Mouse (Mus musculus): Measurements from ENCODE around the gene Spryd7. TPM values are rescaled to one million over a fixed set of nuclear protein-coding genes. Genes with fewer than 3 reads are reported as not detected.
"Not testable (repeated sequence)": the region's sequence is repeated elsewhere in the genome, so short reads cannot be mapped to it uniquely, and the experiment has no call there.

The Spryd7 gene
- polyA plus RNA-seq, 1 experiment from 2014 or later = 61.8 TPM

GRCm38 (mm10) chr14:61589288-61590065 lies 32.8 kb upstream of the Spryd7 start:
- no peak overlapping the region for H3K4me3 ChIP-seq (ENCODE audit: low read length)
- no peak overlapping the region for H3K4me2 ChIP-seq (ENCODE audit: low read length)
- H3K4me1 ChIP-seq (ENCODE audit: control insufficient read depth, insufficient read depth, low read depth, low read length) = no peaks in the 10 kb centered on the region
- no peaks in the 10 kb centered on the region for H3K36me3 ChIP-seq (ENCODE audit: control insufficient read depth, insufficient read depth, low read length)
- no peak overlapping the region for H3K27ac ChIP-seq (ENCODE audit: low read depth, low read length)
- H3K27me3 ChIP-seq (replicated peaks; ENCODE audit: control insufficient read depth, insufficient read depth, low read length) = no peaks in the 10 kb centered on the region
- no peaks in the 10 kb centered on the region for H3K9me3 ChIP-seq (ENCODE audit: control insufficient read depth, low read length)
- WGBS = 86% methylated on average over 4 of the region's 4 CpGs
- no peak overlapping the region for H3K9ac ChIP-seq (ENCODE audit: low read depth, low read length)
- no peak for ATAC-seq

GRCm38 (mm10) chr14:61575941-61576340 lies 19.3 kb upstream of the Spryd7 start:
- Histone ChIP-seq H3K9ac (ENCODE audit: low read depth, low read length) (no peak overlapping the region), H3K4me2 (ENCODE audit: low read length) (no peak overlapping the region), H3K9me3 (ENCODE audit: control insufficient read depth, low read length) (no peaks in the 10 kb centered on the region), H3K27ac (ENCODE audit: low read depth, low read length) (no peak overlapping the region), H3K4me1 (ENCODE audit: control insufficient read depth, insufficient read depth, low read depth, low read length) (no peaks in the 10 kb centered on the region), H3K36me3 (ENCODE audit: control insufficient read depth, insufficient read depth, low read length) (no peaks in the 10 kb centered on the region), H3K27me3 (replicated peaks; ENCODE audit: control insufficient read depth, insufficient read depth, low read length) (no peaks in the 10 kb centered on the region), H3K4me3 (ENCODE audit: low read length) (no peak overlapping the region)
- no peak for ATAC-seq
- 90% methylated on average over 8 of the region's 8 CpGs for WGBS

GRCm38 (mm10) chr14:61575066-61575465 lies 18.4 kb upstream of the Spryd7 start:
- no peak overlapping the region for H3K27ac ChIP-seq (ENCODE audit: low read depth, low read length)
- no peak for ATAC-seq
- H3K4me2 ChIP-seq (ENCODE audit: low read length) = no peak overlapping the region
- H3K4me1 ChIP-seq (ENCODE audit: control insufficient read depth, insufficient read depth, low read depth, low read length) = no peaks in the 10 kb centered on the region
- no peaks in the 10 kb centered on the region for H3K36me3 ChIP-seq (ENCODE audit: control insufficient read depth, insufficient read depth, low read length)
- H3K27me3 ChIP-seq (replicated peaks; ENCODE audit: control insufficient read depth, insufficient read depth, low read length) = no peaks in the 10 kb centered on the region
- 89% methylated on average over 10 of the region's 10 CpGs for WGBS
- H3K4me3 ChIP-seq (ENCODE audit: low read length) = no peak overlapping the region
- no peaks in the 10 kb centered on the region for H3K9me3 ChIP-seq (ENCODE audit: control insufficient read depth, low read length)
- H3K9ac ChIP-seq (ENCODE audit: low read depth, low read length) = no peak overlapping the region

- no peak for ATAC-seq
- WGBS = 69% methylated on average over 2 of the region's 2 CpGs
- no peaks in the 10 kb centered on the region for H3K36me3 ChIP-seq (ENCODE audit: control insufficient read depth, insufficient read depth, low read length)
- H3K27me3 ChIP-seq (replicated peaks; ENCODE audit: control insufficient read depth, insufficient read depth, low read length) = no peaks in the 10 kb centered on the region
- no peak overlapping the region for H3K9ac ChIP-seq (ENCODE audit: low read depth, low read length)
- no peak overlapping the region for H3K27ac ChIP-seq (ENCODE audit: low read depth, low read length)
- H3K9me3 ChIP-seq (ENCODE audit: control insufficient read depth, low read length) = no peaks in the 10 kb centered on the region
- no peak overlapping the region for H3K4me2 ChIP-seq (ENCODE audit: low read length)
- no peaks in the 10 kb centered on the region for H3K4me1 ChIP-seq (ENCODE audit: control insufficient read depth, insufficient read depth, low read depth, low read length)
- H3K4me3 ChIP-seq (ENCODE audit: low read length) = no peak overlapping the region
Observed at GRCm38 (mm10) chr14:61572131-61572530, 15.4 kb upstream of the Spryd7 start.

GRCm38 (mm10) chr14:61571366-61571765 lies 14.7 kb upstream of the Spryd7 start:
- Histone ChIP-seq H3K9me3 (ENCODE audit: control insufficient read depth, low read length) (no peaks in the 10 kb centered on the region), H3K4me2 (ENCODE audit: low read length) (no peak overlapping the region), H3K9ac (ENCODE audit: low read depth, low read length) (no peak overlapping the region), H3K36me3 (ENCODE audit: control insufficient read depth, insufficient read depth, low read length) (no peaks in the 10 kb centered on the region), H3K4me3 (ENCODE audit: low read length) (no peak overlapping the region), H3K27ac (ENCODE audit: low read depth, low read length) (no peak overlapping the region), H3K4me1 (ENCODE audit: control insufficient read depth, insufficient read depth, low read depth, low read length) (no peaks in the 10 kb centered on the region), H3K27me3 (replicated peaks; ENCODE audit: control insufficient read depth, insufficient read depth, low read length) (no peaks in the 10 kb centered on the region)
- no peak for ATAC-seq
- WGBS = 11% methylated on average over 4 of the region's 4 CpGs

- Histone ChIP-seq H3K36me3 (ENCODE audit: control insufficient read depth, insufficient read depth, low read length) (no peaks in the 10 kb centered on the region), H3K9ac (ENCODE audit: low read depth, low read length) (no peak overlapping the region), H3K4me2 (ENCODE audit: low read length) (no peak overlapping the region), H3K9me3 (ENCODE audit: control insufficient read depth, low read length) (no peaks in the 10 kb centered on the region), H3K4me3 (ENCODE audit: low read length) (no peak overlapping the region), H3K27me3 (replicated peaks; ENCODE audit: control insufficient read depth, insufficient read depth, low read length) (no peaks in the 10 kb centered on the region), H3K27ac (ENCODE audit: low read depth, low read length) (no peak overlapping the region), H3K4me1 (ENCODE audit: control insufficient read depth, insufficient read depth, low read depth, low read length) (no peaks in the 10 kb centered on the region)
- no peak for ATAC-seq
- 73% methylated on average over 2 of the region's 2 CpGs for WGBS
Observed at GRCm38 (mm10) chr14:61569344-61569743, 12.7 kb upstream of the Spryd7 start.

GRCm38 (mm10) chr14:61566211-61566610 lies 9.5 kb upstream of the Spryd7 start:
- not testable (repeated sequence) for ATAC-seq; H3K27ac ChIP-seq (ENCODE audit: low read depth, low read length)
- 96% methylated on average over 4 of the region's 4 CpGs for WGBS

GRCm38 (mm10) chr14:61559856-61560255 lies 3.2 kb upstream of the Spryd7 start:
- Histone ChIP-seq H3K4me1 (ENCODE audit: control insufficient read depth, insufficient read depth, low read depth, low read length) (no peaks in the 10 kb centered on the region), H3K27ac (ENCODE audit: low read depth, low read length) (no peak overlapping the region), H3K27me3 (replicated peaks; ENCODE audit: control insufficient read depth, insufficient read depth, low read length) (no peaks in the 10 kb centered on the region), H3K4me2 (ENCODE audit: low read length) (no peak overlapping the region), H3K4me3 (ENCODE audit: low read length) (no peak overlapping the region), H3K9me3 (ENCODE audit: control insufficient read depth, low read length) (no peaks in the 10 kb centered on the region), H3K9ac (ENCODE audit: low read depth, low read length) (no peak overlapping the region), H3K36me3 (ENCODE audit: control insufficient read depth, insufficient read depth, low read length) (no peaks in the 10 kb centered on the region)
- ATAC-seq = no peak
- WGBS = 76% methylated on average over 3 of the region's 3 CpGs

More at GRCm38 (mm10) chr14:61566211-61566610, 9.5 kb upstream of the Spryd7 start:
- H3K9me3 ChIP-seq (ENCODE audit: control insufficient read depth, low read length); H3K4me3 ChIP-seq (ENCODE audit: low read length); H3K27me3 ChIP-seq (replicated peaks; ENCODE audit: control insufficient read depth, insufficient read depth, low read length); H3K36me3 ChIP-seq (ENCODE audit: control insufficient read depth, insufficient read depth, low read length); H3K4me1 ChIP-seq (ENCODE audit: control insufficient read depth, insufficient read depth, low read depth, low read length); H3K4me2 ChIP-seq (ENCODE audit: low read length); H3K9ac ChIP-seq (ENCODE audit: low read depth, low read length): not testable (repeated sequence)

- no peak for ATAC-seq
- no peaks in the 10 kb centered on the region for H3K36me3 ChIP-seq (ENCODE audit: control insufficient read depth, insufficient read depth, low read length)
- H3K4me1 ChIP-seq (ENCODE audit: control insufficient read depth, insufficient read depth, low read depth, low read length) = no peaks in the 10 kb centered on the region
- H3K9me3 ChIP-seq (ENCODE audit: control insufficient read depth, low read length) = no peaks in the 10 kb centered on the region
- H3K27me3 ChIP-seq (replicated peaks; ENCODE audit: control insufficient read depth, insufficient read depth, low read length) = no peaks in the 10 kb centered on the region
- H3K4me2 ChIP-seq (ENCODE audit: low read length) = no peak overlapping the region
- no peak overlapping the region for H3K27ac ChIP-seq (ENCODE audit: low read depth, low read length)
- H3K9ac ChIP-seq (ENCODE audit: low read depth, low read length) = no peak overlapping the region
- WGBS = 91% methylated on average over 6 of the region's 6 CpGs
- H3K4me3 ChIP-seq (ENCODE audit: low read length) = no peak overlapping the region
Observed at GRCm38 (mm10) chr14:61558901-61559300, 2.2 kb upstream of the Spryd7 start.
